Mouse (Mus musculus) embryo, embryonic 9.5 days (tissue): ENCODE data around the gene 3110009E18Rik.

ENCODE experiments used
- DNase-seq: peaks from one replicate; pipeline ENCODE4 v3.0.0-alpha.2; 2017; ENCODE audit errors: extremely low spot score

3110009E18Rik gene

DNA sequence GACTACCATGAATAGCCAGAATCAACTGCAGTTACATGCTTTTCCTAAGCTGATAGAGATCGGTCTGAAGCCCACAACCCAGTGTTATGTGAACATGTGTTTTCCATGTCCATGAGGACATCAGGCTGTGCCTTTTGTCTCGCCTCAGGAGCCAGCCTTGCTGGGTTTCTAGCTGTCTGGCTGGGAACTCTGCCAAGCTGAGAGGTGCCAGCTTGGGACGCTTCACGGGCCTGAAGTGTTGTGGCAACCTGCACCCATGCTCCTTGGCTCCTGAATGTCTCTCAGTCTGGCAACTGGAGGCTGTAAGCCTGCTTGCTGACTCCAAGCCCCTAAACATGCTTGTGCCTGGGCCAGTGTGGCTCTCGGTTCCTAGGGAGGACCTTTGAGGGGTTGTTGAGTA is 21.6 kb downstream of the 3110009E18Rik start:
- DNase-seq, result no peak

- no peak for DNase-seq
Observed at GRCm38 (mm10) chr1:120145527-120146216, 24.7 kb downstream of the 3110009E18Rik start.

DNA sequence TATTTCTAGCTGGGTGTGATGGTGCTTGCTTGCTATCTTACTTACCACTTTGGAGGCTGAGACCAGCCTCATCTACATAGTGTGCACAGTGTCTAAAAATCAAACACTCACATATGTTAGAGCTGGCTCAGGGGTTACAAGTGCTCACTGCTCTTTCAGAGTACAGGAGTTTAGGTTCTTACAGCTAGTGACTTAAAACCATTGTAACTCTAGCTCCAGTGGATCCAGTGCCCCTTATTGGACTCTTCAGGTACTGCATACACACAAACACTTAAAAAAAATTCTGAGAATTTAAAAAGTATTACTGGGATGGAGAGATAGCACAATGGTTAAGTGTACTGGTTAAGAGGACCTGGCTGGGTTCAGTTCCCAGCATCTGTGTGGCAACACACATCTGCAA is 26.0 kb downstream of the 3110009E18Rik start:
- no peak for DNase-seq

GRCm38 (mm10) chr1:120154232-120154631 is 33.2 kb downstream of the 3110009E18Rik start:
- peak; percentile 15 for DNase-seq

- DNase-seq, result peak; percentile 50
Observed at GRCm38 (mm10) chr1:120155325-120155724, 34.3 kb downstream of the 3110009E18Rik start.

DNA sequence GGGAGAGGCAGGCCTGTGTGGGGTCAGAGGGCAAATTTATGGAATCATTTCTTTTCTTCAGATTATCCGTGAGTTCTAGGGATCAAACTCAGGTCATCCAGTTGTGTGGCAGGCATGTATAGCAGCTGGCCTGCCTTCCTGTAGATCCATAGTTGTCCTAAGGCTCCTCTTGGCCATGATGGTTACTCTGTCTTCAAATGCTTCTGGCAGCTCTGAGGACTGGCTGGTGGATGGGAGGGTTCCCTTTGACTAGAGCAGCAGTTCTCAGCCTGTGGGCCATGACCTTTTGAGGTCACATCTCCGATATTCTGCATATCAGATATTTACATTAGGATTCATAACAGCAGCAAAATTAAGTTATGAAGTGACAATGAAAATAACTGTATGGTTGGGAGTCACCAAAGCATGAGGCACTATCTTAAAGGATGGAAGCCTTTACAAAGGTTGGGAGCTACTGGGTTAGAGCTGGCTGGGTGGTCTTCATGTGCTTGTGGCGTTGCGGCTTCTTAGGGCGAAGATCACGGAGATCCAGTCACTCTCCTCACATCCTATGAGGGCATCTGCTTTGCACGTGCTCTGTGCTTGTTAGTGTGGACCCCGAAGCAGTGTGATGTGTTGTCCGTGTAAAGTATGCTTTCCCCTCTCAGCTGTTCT is 37.6 kb downstream of the 3110009E18Rik start:
- DNase-seq, result no peak

DNA sequence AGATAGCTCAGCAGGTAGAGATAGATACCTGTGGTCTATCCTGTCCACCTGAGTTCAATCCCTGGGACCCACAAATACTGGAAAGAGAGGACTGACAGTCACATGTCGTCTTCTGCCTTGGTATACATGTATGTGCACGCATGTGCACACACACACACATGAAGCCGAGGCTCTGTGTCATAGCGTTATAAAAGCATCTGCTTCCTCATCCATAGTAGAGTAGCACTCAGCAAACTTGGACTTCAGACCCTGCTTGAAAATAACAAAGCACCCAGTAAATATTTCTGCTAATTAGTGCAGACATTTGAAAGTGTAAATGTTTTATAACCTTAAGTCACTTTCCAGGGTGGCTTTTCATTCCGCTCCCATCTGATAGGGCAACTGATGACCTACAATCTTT is 40.5 kb downstream of the 3110009E18Rik start:
- no peak for DNase-seq

DNA sequence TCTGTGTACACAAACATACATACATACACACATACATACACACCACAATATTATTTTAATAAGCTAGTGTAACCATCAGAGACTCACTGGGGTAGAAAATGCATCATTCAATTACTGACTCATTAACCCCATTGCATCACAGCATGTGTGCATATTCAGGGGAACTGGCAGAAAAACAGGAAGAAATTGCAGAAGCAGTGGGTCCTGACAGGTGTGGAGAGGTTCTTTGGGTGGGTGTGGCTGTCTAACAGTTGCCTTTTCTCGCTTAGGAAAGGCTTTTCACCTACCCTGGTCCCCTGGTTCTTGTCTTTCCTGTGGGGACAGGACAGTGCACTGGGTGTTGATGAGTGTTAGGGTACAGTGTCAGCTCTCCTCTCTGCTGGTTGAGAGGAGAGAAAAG is 41.6 kb downstream of the 3110009E18Rik start:
- DNase-seq, result no peak

GRCm38 (mm10) chr1:120168016-120168415 is 47.0 kb downstream of the 3110009E18Rik start:
- DNase-seq, result no peak

DNA sequence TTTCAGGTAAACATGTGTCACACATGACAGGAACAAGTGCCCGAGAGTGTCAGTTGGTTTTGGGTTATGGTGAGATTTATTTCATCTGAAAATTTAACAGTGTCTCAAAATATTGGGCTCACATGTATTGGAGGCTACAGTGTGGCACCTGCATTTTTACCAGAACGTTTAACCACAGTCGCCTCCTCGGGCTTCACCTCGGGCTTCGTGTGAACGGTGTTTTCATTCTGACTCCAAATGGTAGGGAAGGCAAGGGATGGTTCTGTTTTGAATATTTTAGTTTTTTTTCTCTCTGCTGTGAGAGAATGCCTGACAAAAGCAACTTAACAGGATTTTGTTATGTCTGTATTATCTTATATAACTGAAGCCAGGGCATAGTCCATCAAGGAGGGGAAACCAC is 47.7 kb downstream of the 3110009E18Rik start:
- no peak for DNase-seq

DNA sequence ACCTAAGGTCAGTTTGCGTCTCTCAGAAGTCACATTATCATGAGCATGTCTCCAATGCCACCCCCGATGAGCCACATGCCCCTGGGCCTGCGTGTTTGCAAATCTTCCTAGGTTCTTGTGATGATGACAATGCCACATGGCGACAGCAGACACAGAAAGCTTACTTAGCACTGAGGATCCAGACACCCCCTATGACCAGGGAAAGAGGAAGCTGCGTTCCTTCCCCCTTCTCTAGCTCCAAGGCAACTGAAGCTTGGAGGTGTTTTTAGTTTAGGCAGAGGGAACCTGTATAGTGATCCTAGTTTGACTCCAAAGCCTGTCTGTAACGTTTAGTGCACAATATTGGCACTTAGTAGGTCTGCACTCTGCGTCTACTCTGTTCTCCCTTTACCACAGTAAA is 49.3 kb downstream of the 3110009E18Rik start:
- DNase-seq, result no peak

GRCm38 (mm10) chr1:120171819-120172521 is 51.0 kb downstream of the 3110009E18Rik start:
- peak; percentile 17 for DNase-seq

DNA sequence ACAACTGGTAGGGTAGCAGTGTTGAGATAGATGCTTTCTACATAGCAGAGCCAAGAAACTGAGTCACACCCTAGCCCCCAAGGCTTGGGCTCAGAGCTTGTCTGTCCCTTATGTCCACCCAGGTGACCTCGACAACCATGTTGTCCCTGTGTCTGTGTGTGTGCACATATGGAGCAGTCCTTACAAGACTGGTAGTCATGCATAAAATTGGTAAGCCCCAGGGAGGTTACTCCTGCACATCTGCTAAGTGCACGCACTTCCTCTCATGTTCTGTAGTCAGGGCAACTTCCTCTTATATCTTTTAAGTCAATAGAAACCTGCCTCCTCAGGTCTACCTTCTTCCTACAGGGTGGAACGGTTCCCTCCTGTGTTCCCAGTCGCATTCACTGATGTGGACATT is 54.0 kb downstream of the 3110009E18Rik start:
- no peak for DNase-seq

DNA sequence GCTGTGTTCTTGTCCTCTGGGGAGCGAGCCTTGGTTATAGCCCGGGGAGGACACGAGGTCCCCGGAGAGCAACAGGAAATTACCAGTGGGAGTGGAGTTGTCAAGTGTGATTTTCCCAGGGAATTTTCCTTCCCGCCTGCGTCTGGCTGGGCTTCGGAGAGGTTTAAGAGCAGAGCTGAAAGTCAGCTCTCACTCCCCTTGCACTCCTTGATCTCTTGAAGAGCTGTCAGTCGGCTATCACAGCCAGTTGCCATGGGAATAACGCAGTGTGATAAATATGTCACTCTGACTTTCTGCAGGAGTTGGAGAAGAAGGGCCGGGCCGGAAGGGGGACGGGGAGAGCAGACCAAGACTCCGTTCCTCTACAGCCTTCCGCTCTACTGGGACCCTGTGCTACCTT is 55.3 kb downstream of the 3110009E18Rik start:
- no peak for DNase-seq

DNA sequence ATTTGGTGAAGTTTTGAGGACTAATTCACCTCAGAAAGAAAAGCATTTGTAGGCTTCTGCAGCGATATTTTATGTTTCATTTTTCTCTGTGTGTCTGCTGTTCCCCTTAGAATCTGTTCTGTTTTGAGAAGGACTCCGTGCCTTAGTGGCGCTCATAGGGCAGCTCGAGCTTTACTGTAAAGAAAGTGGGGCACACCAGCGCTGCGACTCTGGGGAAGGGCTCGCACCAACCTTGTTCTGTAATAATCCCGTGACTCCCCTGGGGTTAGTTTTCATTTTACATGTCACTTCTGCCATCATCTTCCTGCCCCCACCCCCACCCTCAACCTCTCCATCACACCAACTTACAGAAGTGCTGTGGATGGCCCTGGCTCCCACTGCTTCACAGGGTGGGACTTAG is 56.2 kb downstream of the 3110009E18Rik start:
- no peak for DNase-seq

- DNase-seq, result no peak
Observed at GRCm38 (mm10) chr1:120186204-120186603, 65.2 kb downstream of the 3110009E18Rik start.

DNA sequence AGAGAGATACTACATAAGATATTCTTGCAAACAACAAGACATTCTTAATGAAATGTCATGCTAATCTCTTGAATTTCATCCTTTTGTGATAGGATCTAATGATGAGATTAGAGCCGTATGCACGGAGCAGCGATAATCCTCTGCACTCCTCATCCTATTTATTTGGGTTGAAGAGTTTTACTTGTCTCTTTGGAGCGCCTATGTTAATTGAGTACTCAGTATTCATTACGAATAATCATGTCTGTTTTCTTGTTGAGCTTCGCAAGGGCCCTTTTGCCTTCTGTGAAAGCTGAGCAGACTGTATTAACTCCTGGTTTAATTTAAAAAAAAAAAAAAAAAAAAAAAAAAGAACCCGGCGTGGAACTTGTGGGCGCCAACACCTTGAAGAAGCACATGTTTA is 65.7 kb downstream of the 3110009E18Rik start:
- DNase-seq, result no peak

- DNase-seq, result no peak
Observed at GRCm38 (mm10) chr1:120187059-120187458, 66.1 kb downstream of the 3110009E18Rik start.

DNA sequence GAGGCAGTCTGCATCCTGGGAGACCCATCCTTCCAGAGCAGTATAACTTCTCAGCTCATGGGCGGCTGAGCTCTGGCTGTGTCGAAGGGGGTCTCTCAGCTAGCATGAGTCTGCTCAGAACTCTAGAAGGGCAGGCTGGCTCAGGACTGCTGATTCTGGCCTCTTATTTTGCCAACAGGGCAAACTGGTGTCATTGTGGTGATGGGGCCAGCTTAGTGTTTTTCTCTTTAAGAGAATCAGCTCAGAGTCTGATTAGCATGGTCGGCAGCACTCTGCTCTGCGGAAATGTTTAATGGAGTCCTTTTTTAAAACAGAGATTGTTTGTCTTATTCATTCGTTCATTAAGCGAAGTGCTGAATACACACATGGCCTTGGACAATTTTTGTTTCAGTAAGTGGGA is 68.2 kb downstream of the 3110009E18Rik start:
- DNase-seq, result no peak

DNA sequence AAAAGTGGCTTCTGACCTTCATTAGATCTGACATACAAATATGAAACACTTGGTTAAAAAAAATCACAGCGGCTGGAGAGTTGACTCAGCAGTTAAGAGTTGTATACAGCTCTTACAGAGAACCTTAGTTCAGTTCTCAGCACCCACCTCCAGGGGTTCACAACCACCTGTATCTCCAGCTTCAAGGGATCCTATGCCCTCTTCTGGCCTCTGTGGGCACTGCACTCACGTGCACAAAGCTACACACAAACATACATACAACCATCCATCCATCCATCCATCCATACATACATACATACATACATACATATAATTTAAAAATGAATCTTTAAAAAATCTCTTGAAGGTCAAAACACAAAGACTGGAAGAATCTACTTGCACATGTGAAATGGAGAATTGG is 69.3 kb downstream of the 3110009E18Rik start:
- DNase-seq, result no peak

DNA sequence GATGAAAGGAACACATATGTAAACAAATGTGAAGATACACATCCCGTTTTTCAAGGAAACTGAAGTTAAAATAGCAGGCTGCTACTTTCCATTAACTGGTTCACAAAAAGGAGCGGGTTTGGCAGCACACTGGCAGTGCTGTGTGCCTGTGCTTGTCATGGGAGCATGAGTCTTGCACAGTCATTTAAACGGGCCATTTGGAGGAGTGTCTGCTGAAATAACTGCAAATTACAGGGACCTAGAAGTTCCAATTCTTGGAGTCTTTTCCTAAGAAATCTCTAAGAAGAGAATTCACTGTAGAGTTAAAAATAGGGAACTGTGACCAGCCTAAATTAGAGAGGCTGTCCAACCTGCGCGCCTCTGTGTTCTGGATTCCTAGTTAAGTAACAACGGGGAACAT is 70.0 kb downstream of the 3110009E18Rik start:
- no peak for DNase-seq

DNA sequence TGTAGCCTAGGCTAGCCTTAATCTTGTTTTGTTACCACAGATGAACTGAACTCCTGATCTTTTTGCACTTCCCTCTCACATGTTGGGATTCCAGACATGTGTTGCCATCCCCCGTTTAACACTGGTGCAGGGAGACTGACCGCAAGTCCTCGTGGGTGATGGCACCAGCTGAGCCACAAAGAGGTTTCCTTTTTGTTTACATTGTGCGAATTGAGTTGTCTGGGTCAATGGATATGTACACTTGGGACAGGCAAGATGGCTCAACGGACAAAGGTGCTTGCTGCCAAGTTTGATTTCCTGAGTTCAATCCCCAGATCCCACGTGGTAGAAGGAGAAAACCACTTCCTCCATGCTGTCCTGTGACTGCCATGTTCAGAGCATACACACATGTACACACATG is 71.3 kb downstream of the 3110009E18Rik start:
- no peak for DNase-seq

GRCm38 (mm10) chr1:120193586-120193985 is 72.6 kb downstream of the 3110009E18Rik start:
- no peak for DNase-seq
